Mouse (Mus musculus) kidney, embryonic 14.5 days (tissue): Measurements from ENCODE around the gene Nfkbie. TPM values are rescaled to one million over a fixed set of nuclear protein-coding genes. Genes with fewer than 3 reads are reported as not detected.

ENCODE experiments used
- ATAC-seq: fragments of 200-750 bp; cut with Nextera tagmentation; 2 replicates; pipeline ENCODE4 v1.8.0; 2017; ENCODE audit warnings: moderate number of reproducible peaks, mild to moderate bottlenecking, moderate TSS enrichment, moderate library complexity; ENCODE audit not compliant: low FRiP score, low TSS enrichment
- H3K27ac ChIP-seq: fragments of 300-500 bp; sonication (generic); 2 replicates; pipeline ENCODE4 v1.5.1; 2014; ENCODE audit warnings: low read depth, mild to moderate bottlenecking, low read length, moderate library complexity, mixed read lengths
- H3K27me3 ChIP-seq: fragments of 300-500 bp; sonication (generic); 2 replicates; pipeline ENCODE4 v1.6.1; 2014; ENCODE audit warnings: mild to moderate bottlenecking, low read length; ENCODE audit not compliant: control insufficient read depth, insufficient read depth
- H3K36me3 ChIP-seq: fragments of 300-500 bp; sonication (generic); 2 replicates; pipeline ENCODE4 v1.6.1; 2014; ENCODE audit warnings: low read length, mixed read lengths; ENCODE audit not compliant: control insufficient read depth, insufficient read depth
- H3K4me1 ChIP-seq: fragments of 300-500 bp; sonication (generic); 2 replicates; pipeline ENCODE4 v1.6.1; 2014; ENCODE audit warnings: low read length, mixed read lengths; ENCODE audit not compliant: control insufficient read depth, insufficient read depth
- H3K4me2 ChIP-seq: fragments of 300-500 bp; sonication (generic); replicated peaks from 2 replicates; pipeline ENCODE4 v1.6.1; 2014; ENCODE audit warnings: low read depth, mild to moderate bottlenecking, low read length
- H3K4me3 ChIP-seq: fragments of 300-500 bp; sonication (generic); 2 replicates; pipeline ENCODE4 v1.5.1; 2014; ENCODE audit warnings: mild to moderate bottlenecking, low read length
- H3K9ac ChIP-seq: fragments of 300-500 bp; sonication (generic); 2 replicates; pipeline ENCODE4 v1.6.1; 2014; ENCODE audit warnings: low read depth, mild to moderate bottlenecking, low read length, moderate library complexity
- H3K9me3 ChIP-seq: fragments of 300-500 bp; sonication (generic); 2 replicates; pipeline ENCODE4 v1.6.1; 2016; ENCODE audit warnings: low read length; ENCODE audit not compliant: control insufficient read depth
- WGBS: fragments of 180-500 bp; shearing (Covaris S2); extraction: QIAGEN DNeasy Blood & Tissue Kit; methylation state at CpG from one replicate; pipeline ENCODE4 v1.1.7; 2014; 5-methylcytosine and 5-hydroxymethylcytosine counted together
- polyA plus RNA-seq: library from polyadenylated mRNA; unstranded; fragments of >200 nt; fragmentation: Nextera tagmentation; extraction: Ambion mirVana; gene quantifications from 2 replicates; pipeline ENCODE4 v1.2.1, GENCODE M21; 2014

The Nfkbie gene
- polyA plus RNA-seq, 1 experiment from 2014 or later, result 4.8 TPM

GRCm38 (mm10) chr17:45589236-45589635, 33.7 kb downstream of the Nfkbie start:
- Histone ChIP-seq H3K27me3 (peaks cover 3% of the 10 kb centered on the region; the same call in 1 of the 2 replicates), H3K36me3 (peaks cover 19% of the 10 kb centered on the region; the same call in 1 of the 2 replicates), H3K4me2 (no peak overlapping the region), H3K9me3 (0 out of 2 replicates have a peak, but pooled peaks cover 5% of the 10 kb centered on the region), H3K4me3 (no peak overlapping the region), H3K4me1 (peaks cover 41% of the 10 kb centered on the region), H3K9ac (no peak overlapping the region), H3K27ac (no peak overlapping the region)
- WGBS, result 95% methylated on average over 7 of the region's 7 CpGs
- no peak for ATAC-seq

- Histone ChIP-seq H3K4me1 (peaks cover 40% of the 10 kb centered on the region), H3K4me3 (no peak overlapping the region), H3K9me3 (0 out of 2 replicates have a peak, but pooled peaks cover 5% of the 10 kb centered on the region), H3K9ac (no peak overlapping the region), H3K36me3 (peaks cover 19% of the 10 kb centered on the region; the same call in 1 of the 2 replicates), H3K4me2 (no peak overlapping the region), H3K27ac (no peak overlapping the region), H3K27me3 (peaks cover 3% of the 10 kb centered on the region; the same call in 1 of the 2 replicates)
- 91% methylated on average over 8 of the region's 8 CpGs for WGBS
- ATAC-seq, result no peak
These were observed 34.3 kb downstream of the Nfkbie start for GRCm38 (mm10) chr17:45589844-45590243.

GRCm38 (mm10) chr17:45590410-45590809, 34.9 kb downstream of the Nfkbie start:
- no peak overlapping the region for H3K4me3 ChIP-seq
- 78% methylated on average over 6 of the region's 6 CpGs for whole genome bisulfite sequencing
- peaks cover 19% of the 10 kb centered on the region; the same call in 1 of the 2 replicates for H3K36me3 ChIP-seq
- ATAC-seq, result no peak
- peaks cover 3% of the 10 kb centered on the region; the same call in 1 of the 2 replicates for H3K27me3 ChIP-seq
- H3K9me3 ChIP-seq, result 0 out of 2 replicates have a peak, but pooled peaks cover 5% of the 10 kb centered on the region
- no peak overlapping the region for H3K9ac ChIP-seq
- no peak overlapping the region for H3K27ac ChIP-seq
- peaks cover 42% of the 10 kb centered on the region for H3K4me1 ChIP-seq
- H3K4me2 ChIP-seq, result no peak overlapping the region

GRCm38 (mm10) chr17:45591701-45592605, 36.5 kb downstream of the Nfkbie start:
- no peak overlapping the region; the same call in 1 of the 2 replicates for H3K4me3 ChIP-seq
- no peaks in the 10 kb centered on the region for H3K9me3 ChIP-seq
- H3K36me3 ChIP-seq, result peaks cover 12% of the 10 kb centered on the region; the same call in 1 of the 2 replicates
- WGBS, result 46% methylated on average over 16 of the region's 16 CpGs
- H3K4me2 ChIP-seq, result peak overlapping the region; percentile 9
- ATAC-seq, result no peak
- H3K27me3 ChIP-seq, result peaks cover 3% of the 10 kb centered on the region; the same call in 1 of the 2 replicates
- peaks cover 50% of the 10 kb centered on the region for H3K4me1 ChIP-seq
- peak overlapping the region; percentile 25; the same call in 1 of the 2 replicates for H3K9ac ChIP-seq
- no peak overlapping the region for H3K27ac ChIP-seq

- H3K9me3 ChIP-seq, result no peaks in the 10 kb centered on the region
- no peak overlapping the region for H3K27ac ChIP-seq
- peak overlapping the region; percentile 9 for H3K4me2 ChIP-seq
- H3K27me3 ChIP-seq, result peaks cover 3% of the 10 kb centered on the region; the same call in 1 of the 2 replicates
- H3K36me3 ChIP-seq, result peaks cover 9% of the 10 kb centered on the region; the same call in 1 of the 2 replicates
- WGBS, result 55% methylated on average over 8 of the region's 8 CpGs
- no peak for ATAC-seq
- H3K9ac ChIP-seq, result peak overlapping the region; percentile 25; the same call in 1 of the 2 replicates
- peaks cover 51% of the 10 kb centered on the region for H3K4me1 ChIP-seq
- H3K4me3 ChIP-seq, result peak overlapping the region; percentile 1; the same call in 1 of the 2 replicates
These were observed 37.3 kb downstream of the Nfkbie start for GRCm38 (mm10) chr17:45592606-45593431.

GRCm38 (mm10) chr17:45593479-45593878, 38.0 kb downstream of the Nfkbie start:
- Histone ChIP-seq H3K9ac (0 out of 2 replicates have a peak overlapping the region, but pooled peaks have one; percentile 25), H3K27me3 (peaks cover 3% of the 10 kb centered on the region; the same call in 1 of the 2 replicates), H3K36me3 (peaks cover 9% of the 10 kb centered on the region; the same call in 1 of the 2 replicates), H3K4me3 (peak overlapping the region; percentile 1; the same call in 1 of the 2 replicates), H3K4me1 (peaks cover 51% of the 10 kb centered on the region), H3K9me3 (no peaks in the 10 kb centered on the region), H3K27ac (no peak overlapping the region), H3K4me2 (peak overlapping the region; percentile 9)
- 33% methylated on average over 8 of the region's 8 CpGs for WGBS
- ATAC-seq, result no peak

- peaks cover 54% of the 10 kb centered on the region for H3K4me1 ChIP-seq
- WGBS, result 44% methylated on average over 8 of the region's 8 CpGs
These were observed 38.7 kb downstream of the Nfkbie start for GRCm38 (mm10) chr17:45594195-45594594.

More at GRCm38 (mm10) chr17:45594195-45594594, 38.7 kb downstream of the Nfkbie start:
- Histone ChIP-seq H3K9me3 (no peaks in the 10 kb centered on the region), H3K36me3 (peaks cover 8% of the 10 kb centered on the region; the same call in 1 of the 2 replicates), H3K27ac (no peak overlapping the region), H3K4me3 (peak overlapping the region; percentile 61), H3K27me3 (peaks cover 3% of the 10 kb centered on the region; the same call in 1 of the 2 replicates), H3K4me2 (peak overlapping the region; percentile 97), H3K9ac (peak overlapping the region; percentile 72)
- ATAC-seq, result no peak
